Mouse (Mus musculus) brain, embryonic 14.5 days (tissue): ENCODE data around the gene Plekhh3. TPM values are rescaled to one million over a fixed set of nuclear protein-coding genes. Genes with fewer than 3 reads are reported as not detected.
A peak's percentile ranks its signal among the peaks of the same experiment; 100 is the strongest.

ENCODE experiments used
- DNase-seq: peaks from one replicate; pipeline ENCODE4 v3.0.0-alpha.2; 2011; ENCODE audit warnings: low read depth
- CTCF ChIP-seq: fragments of 200-500 bp; IDR thresholded peaks from 2 replicates; pipeline ENCODE4 v1.5.1; 2012; ENCODE audit warnings: inconsistent platforms, mild to moderate bottlenecking, moderate library complexity, borderline replicate concordance; ENCODE audit not compliant: insufficient read depth, insufficient read length; ENCODE audit errors: extremely low read depth
- POLR2A ChIP-seq: fragments of 200-500 bp; IDR thresholded peaks from 2 replicates; pipeline ENCODE4 v1.6.1; 2012; ENCODE audit warnings: mild to moderate bottlenecking, inconsistent platforms, borderline replicate concordance; ENCODE audit not compliant: poor library complexity, insufficient read depth, insufficient read length, severe bottlenecking; ENCODE audit errors: extremely low read depth
- polyA plus RNA-seq: library from polyadenylated mRNA; depleted of rRNA; stranded (reverse); fragments of >200 nt; gene quantifications from 2 replicates; pipeline ENCODE4 v1.2.3, GENCODE M21; 2012

The Plekhh3 gene
- polyA plus RNA-seq, 1 experiment: 12.0 TPM

DNA sequence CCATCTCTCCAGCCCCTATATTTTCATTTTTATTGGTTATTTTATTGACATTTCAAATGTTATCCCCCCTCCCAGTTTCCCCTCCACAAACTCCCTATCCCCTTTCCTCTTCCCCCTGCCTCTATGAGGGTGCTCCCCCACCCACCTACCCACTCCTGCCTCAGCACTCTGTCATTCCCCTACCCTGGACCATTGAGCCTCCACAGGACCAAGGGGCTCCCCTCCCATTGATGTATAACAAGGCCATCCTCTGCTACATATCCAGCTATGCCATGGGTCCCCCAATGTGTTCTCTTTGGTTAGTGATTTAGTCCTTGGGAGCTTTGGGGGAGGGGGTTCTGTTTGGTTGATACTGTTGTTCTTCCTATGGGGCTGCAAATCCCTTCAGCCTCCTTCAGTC is 16.5 kb downstream of the Plekhh3 start:
- no peak for DNase-seq
- TF ChIP-seq CTCF: no peak
- TF ChIP-seq POLR2A: no peak

DNA sequence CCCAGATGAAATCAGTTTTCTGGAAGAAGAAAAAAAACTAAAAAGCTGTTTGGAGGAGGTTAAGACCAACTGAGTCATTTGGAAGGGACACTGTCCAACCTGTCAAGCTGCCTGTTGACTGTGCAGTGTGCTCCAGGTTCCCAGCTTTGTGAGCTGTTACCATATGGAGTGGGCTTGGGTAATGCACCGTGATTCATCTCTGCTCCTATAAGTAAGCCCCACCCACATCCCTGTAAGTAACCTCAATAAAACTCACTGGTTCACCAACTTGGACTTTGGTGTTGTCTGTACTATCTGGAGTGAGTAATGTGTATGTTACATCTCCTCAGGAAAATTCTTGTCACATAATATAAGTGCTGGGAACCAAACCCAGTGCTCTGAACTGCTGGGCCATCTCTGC is 18.3 kb downstream of the Plekhh3 start:
- TF ChIP-seq CTCF (no peak), POLR2A (no peak)

DNA sequence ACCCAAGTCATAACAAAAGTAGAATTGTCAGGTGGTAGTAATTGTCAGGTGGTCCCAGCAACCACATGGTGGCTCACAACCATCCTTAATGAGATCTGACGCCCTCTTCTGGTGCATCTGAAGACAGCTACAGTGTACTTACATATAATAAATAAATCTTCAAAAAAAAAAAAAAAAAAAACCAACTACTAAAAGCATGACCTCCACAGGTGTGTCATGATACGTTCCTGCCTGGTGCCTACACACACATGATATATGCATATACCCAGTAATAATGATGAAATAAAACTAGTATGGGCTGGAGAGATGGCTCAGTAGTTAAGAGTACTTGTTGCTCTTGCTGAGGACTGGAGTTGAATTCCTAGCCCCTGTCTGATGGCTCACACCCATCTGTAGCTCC is 20.1 kb downstream of the Plekhh3 start:
- TF ChIP-seq POLR2A (no peak), CTCF (no peak)
- no peak for DNase-seq

More for the DNA sequence above, 18.3 kb downstream of the Plekhh3 start:
- no peak for DNase-seq

DNA sequence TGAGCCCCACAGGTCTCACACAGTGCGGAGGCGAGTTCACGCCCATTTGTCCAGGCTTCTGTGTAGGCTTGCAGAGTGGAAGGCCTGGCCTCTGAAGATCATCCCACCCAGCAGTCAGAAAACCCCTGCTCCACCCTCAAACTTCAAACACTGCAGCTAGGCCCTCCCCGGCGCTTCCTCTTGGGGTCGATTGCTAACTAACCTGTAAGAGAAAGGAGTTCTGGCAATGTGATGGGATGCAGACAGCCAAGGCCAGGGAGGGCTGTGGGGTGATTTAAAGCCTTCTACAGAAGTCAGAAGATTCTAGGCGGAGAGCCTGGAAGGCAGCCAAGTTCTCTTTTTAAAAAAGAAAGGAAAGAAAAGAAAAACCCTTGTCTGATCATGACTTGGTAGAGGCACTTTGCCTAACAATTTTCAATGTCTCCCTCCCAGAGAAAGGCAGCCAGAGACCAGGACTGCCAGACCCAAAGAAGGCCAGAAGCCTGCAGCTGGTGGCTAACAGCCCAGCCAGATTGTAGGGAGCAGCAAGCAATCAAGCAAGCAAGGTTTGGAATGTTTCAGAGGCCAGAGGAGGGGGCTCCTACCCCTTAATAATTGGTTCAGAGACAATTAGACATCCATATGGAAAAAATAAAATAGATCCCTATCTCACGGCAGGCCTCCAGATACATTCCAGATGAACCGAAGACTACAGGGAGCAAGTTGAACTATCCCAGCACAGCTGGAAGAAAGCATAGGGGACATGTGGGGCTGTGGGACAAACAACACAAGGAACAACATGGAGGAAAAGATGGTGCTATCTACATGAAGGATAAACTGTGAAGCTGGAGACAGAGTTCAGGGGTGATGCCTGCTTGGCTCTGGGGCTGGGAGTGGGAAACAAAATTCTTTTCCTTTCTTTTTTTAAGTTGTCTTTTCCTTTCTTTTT is 21.7 kb downstream of the Plekhh3 start:
- peak; percentile 66 for DNase-seq
- TF ChIP-seq POLR2A: no peak
- no peak for TF ChIP-seq CTCF

DNA sequence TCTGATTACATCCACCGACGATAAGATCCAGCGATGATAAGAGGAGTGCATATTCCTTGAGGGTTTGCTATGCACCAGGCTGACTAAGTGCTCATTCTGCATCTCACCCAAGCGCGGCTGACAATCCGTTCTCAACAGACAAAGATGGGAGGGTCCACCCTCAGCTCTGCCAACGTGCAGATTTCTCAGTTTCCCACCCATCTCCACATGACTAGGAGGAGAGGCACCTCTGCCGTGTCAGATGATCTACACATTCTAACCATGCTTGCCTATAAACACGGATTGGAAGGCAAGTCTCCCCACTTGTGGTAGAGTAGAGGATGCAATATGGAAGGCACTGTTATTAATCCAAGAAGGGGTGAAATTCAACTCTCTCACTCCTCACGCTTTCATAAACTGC is 22.4 kb downstream of the Plekhh3 start:
- no peak for TF ChIP-seq CTCF
- no peak for TF ChIP-seq POLR2A

DNA sequence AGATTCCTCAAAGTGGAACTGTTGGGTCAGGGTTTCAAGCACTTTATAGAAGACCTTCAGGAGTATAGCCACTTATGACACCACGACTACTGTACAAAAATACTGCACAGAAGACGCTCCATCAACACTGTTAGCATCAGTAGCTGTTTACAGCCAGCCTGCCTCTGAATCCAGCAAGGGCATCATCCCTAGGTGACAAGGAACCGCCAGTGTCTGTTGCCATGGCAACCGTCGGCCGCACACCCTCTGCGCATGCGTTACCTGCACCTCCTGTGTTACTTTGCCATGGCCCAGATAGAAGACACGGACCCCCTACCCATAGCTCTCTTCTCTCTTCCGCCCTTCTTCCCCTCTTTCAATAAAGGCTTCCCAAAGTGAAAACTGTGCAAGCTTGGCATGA is 24.8 kb downstream of the Plekhh3 start:
- no peak for TF ChIP-seq CTCF
- TF ChIP-seq POLR2A: no peak
- DNase-seq: peak; percentile 89

More for the DNA sequence above, 22.4 kb downstream of the Plekhh3 start:
- no peak for DNase-seq

DNA sequence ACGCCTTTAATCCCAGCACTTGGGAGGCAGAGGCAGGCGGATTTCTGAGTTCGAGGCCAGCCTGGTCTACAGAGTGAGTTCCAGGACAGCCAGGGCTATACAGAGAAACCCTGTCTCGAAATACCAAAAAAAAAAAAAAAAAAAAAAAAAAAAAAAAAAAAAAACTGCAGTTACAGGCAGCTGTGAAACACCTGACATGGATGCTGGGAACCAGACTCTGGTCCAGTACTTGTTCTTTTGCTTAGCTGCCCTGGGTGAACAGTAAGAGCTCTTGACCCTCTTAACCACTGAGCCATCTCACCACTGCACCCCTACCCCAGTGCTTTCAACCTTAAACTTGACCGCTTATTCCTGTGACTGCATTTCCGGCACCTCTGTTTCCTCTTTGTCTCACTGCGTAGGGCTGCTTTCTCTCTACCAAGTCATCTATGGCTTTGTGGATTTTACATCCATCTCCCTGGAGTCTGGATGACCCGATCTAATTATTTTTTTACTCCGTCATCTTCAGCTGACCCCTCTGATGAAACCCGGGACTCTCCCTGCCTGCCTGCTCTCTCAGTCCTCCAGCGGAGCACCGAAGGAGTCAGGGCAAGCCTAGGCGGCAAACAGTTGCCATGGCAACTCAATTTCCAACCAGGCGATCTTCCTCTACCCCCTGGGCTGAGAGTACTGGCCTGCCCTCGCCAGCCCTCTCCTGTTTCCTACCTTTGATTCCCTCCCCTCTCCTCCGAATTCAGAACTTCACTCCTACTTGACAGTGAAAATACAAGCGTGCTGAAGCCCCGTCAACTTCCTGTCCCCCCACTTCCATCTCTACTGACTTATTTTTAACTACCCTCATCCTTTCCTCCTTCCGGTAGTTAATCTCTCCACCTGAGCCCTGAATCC is 27.6 kb downstream of the Plekhh3 start:
- no peak for TF ChIP-seq POLR2A
- no peak for TF ChIP-seq CTCF
- DNase-seq: peak; percentile 84

DNA sequence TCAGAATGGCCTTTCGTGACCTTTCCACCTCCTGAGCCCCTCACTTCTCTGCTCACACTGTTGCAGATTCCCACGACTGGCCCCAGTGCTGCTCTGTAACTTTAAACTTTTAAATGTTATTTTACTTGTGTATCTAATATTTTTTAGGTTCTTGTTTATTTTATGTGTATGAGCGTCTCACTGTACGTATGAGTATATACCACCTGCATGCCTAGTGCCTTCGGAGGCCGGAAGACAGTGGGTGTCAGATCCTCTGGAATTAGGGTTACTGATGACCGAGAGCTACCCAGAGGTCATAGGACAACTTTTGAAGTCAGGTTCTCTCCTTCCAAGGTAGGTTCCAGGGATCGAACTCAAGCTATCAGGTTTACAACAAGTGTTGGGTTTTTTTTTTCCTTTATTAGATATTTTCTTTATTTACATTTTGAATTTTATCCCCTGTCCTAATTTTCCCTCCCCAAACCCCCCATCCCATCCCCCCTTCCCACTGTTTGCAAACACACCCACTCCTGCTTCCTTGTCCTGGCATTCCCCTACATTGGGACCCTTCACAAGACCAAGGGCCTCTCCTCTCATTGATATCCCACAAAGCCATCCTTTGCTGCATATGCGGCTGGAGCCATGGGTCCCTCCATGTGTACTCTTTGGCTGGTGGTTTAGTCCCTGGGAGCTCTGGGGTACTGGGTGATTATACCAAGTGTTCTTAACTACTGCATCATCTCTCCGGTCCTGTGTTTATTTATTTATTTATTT is 28.8 kb downstream of the Plekhh3 start:
- DNase-seq: no peak
- no peak for TF ChIP-seq POLR2A
- TF ChIP-seq CTCF: no peak

DNA sequence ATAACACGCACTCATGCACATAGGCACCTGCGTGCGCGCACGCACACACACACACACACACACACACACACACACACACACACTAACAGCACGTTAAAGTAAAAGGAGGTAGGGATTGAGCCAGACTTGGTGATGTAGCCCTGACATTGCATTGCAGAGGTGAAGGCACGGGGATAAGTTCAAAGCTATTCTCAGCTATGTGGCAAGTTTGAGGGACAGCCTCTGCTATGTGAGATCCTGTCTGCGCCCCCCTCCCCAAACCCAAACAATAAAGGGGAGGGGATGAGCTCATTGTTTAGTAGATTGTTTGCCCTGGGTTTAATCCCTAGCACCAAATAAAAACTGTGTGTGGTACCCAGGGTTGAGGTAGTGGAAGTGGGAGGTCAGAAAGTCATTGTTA is 30.1 kb downstream of the Plekhh3 start:
- TF ChIP-seq POLR2A: no peak
- TF ChIP-seq CTCF: no peak
- no peak for DNase-seq

DNA sequence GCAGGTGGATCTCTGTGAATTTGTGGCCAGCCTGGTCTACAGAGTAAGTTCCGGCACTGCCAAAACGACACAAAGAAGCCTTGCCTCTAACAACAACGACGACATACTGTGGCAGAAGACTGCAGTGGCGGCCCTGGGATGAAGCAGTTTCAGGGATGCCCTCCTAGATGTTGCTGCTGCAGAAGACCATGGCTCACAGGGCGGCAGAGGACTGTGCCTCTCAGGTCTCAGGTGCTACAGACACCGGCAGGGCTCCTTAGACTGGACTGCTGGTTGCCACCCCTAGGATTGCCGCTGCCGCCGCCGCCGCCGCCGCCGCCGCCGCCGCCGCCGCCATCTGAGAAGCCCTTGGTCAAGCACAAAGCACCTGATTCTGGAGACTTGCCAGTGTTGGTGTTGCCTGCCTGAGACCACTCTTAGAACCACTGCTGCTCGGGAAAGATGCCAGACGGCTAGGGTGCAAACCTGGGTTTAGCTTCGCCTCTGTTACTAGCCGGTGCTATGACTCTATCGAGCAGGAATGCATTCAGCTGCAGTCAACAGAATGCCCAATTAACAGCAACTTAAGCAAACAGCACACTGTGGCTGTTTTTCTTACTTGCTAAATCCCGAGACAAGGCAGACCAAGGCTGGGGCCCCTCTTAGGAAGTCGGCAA is 30.9 kb downstream of the Plekhh3 start:
- peak; percentile 96 for DNase-seq
- TF ChIP-seq POLR2A: no peak
- TF ChIP-seq CTCF: no peak

DNA sequence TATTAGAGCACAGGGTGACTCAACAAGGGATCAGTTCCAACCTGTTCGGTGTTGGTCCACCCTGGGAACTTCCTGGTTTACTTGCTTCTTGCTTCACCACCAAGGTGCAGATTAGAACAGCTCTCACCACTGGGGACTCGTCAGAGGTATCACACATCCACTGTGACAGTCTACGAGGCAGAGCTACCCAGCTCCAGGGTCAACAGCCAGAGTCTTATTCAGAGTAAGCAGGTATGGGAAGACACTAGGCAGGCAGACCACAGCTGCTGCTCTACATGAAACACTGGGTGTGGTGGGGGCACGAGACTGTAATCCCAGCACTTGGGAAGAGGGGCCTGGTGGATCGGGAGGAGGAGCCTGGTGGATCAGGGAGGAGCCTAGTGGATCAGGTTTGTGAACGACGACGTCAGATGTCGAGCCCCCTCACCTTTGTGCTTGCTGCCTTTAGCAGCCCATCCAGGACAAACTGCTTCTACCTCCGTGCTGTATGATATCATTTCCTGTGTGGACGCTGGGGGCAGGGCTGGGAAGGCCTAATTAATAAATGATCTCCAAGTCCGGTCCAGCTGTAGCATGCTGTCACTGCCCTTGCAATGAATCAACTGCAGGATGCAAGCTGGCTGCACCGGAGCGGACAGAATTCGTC is 32.5 kb downstream of the Plekhh3 start:
- DNase-seq: peak; percentile 68
- TF ChIP-seq POLR2A (no peak), CTCF (no peak)
